Mouse (Mus musculus): ENCODE results near the gene Lhcgr. TPM values are rescaled to one million over a fixed set of nuclear protein-coding genes. Genes with fewer than 3 reads are reported as not detected.

Lhcgr gene
- total RNA-seq, 2 experiments from 2014 or later = not detected

DNA sequence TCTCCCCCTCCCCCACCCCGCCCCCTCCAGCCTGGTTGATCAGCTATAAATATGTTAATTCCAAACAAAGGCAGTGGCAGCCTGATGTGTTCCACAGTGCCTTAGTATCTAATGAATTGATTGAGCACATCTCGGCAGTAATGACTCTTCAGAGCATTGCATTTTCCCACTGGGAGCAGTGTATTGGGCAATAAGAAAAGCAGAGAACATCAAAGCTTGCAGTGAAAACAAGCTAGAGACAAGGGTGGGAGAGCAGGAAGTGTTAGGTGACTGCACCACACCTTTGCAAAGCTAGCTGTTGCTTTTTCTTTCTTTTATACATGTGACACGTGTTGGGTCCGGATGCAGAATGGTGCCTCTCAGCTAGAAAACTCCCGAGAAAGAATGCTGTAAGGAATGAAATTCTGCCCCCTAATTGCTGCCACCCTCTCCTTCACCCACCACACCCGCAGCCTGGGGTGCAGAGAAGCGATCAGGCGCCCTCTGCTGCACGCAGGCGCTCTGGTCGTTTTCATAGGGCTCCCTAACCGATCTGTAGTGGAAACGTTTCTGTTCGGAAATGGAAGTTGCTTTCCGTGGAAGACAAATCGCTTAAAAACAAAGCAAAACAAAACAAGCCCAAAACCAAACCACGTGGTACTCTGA is 38.8 kb downstream of the Lhcgr start:
- DNase-seq = peak; percentile 24
- intact Hi-C loops (cut with DNase I; ENCODE audit: low total_unique reads) = loop anchor here (2.0 kb wide), 1 partner anchor 98 kb away; no protein-coding TSS in a partner anchor

DNA sequence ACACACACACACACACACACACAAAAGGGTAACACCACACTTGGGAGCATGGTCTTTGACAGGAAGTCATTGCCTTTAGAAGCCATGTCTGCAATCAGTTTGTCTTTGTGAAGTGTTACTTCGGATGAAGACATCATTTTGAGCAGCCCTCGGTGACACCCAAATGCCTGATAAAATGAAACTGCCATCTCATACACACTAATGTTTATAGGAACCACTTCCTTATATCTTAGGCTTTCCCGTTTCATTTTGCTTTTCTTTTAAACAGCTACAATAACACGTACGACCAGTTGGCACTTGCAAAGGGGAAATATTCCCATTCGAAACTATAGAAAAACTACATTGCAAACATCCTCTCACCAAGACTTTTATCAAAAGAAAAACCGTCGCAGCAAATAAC is 42.1 kb downstream of the Lhcgr start:
- intact Hi-C loops (cut with DNase I; ENCODE audit: low total_unique reads) = no loop called here
- no peak for DNase-seq

DNA sequence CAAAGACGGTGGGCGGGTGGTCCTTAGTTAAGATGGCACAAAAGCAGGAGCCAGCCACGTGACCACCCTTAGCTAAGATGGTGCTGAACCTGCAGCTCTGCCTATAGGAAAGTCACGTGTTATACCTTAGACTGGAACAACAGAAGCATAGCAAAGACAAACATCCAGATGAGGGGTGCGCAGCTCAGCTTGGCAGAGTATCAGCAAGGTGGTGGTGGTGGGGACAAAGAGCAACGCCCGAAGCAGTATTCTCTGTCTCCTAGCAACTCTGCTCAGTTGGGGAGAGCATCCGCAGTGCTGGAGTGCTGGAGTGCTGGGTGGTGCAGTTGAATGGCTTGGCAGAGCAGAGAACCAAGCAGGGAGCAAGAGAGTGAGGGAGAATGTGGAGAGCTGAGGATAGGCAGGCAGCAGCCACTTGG is 85.5 kb downstream of the Lhcgr start:
- intact Hi-C loops (cut with DNase I; ENCODE audit: low total_unique reads) = no loop called here
- DNase-seq = no peak

DNA sequence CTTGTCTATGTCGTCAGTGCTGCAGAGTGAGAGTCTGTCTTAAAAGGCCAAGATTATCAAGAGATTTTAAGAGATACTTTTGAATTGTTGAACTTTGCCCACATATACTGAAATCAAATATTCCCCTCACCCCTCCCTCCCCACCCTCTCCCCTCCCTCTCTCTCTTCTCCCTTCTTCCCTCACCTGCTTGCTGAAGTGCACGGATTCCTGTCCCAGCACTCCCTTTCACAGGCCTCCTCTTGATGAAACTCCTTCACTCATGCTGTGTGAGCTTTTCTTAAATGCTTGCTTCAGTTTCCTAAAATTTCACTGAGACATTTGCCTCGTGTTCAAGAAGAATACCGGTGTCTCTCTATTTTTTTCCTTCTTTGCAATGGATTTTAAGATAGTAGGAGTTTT is 88.7 kb downstream of the Lhcgr start:
- intact Hi-C loops (cut with DNase I; ENCODE audit: low total_unique reads) = no loop called here

DNA sequence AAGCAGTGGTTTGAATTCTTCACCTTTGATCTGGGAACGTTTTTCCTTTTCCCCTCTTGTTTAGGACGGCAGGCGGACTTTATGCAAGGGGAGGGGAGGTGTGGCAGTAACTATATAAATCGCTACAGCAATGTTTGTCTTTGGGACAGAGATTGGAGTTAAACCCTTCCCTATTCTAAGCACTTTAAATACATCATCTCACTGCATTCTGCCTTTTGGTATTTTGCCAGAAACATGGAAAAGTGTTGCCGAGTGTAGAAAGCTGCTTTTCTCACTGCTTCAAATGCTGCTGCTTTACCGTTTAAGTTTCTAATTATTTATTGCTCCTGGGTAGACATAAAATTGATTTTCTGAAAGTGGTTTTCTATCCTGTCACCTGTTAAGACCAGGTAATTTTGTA is 89.4 kb downstream of the Lhcgr start:
- no peak for DNase-seq
- intact Hi-C loops (cut with DNase I; ENCODE audit: low total_unique reads) = no loop called here

More for the DNA sequence above, 88.7 kb downstream of the Lhcgr start:
- DNase-seq = no peak

DNA sequence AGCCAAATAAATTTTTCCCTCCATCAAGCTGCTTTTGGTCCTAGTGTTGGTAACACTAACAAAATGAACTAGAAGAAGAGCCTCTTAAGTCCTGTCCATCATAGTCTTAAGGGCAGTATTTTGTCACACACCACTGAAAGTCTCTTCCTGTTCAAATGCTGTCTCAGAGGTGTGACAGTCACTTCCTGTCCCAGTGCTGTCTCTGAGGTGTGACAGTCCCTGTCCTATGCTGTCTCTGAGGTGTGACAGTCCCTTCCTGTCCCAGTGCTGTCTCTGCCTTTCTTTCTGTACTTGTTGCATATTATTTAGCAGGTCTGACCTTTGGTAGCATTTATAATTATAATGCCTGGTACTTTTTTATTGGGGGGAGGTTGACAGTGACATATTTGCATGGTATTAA is 90.9 kb downstream of the Lhcgr start:
- intact Hi-C loops (cut with DNase I; ENCODE audit: low total_unique reads) = no loop called here

DNA sequence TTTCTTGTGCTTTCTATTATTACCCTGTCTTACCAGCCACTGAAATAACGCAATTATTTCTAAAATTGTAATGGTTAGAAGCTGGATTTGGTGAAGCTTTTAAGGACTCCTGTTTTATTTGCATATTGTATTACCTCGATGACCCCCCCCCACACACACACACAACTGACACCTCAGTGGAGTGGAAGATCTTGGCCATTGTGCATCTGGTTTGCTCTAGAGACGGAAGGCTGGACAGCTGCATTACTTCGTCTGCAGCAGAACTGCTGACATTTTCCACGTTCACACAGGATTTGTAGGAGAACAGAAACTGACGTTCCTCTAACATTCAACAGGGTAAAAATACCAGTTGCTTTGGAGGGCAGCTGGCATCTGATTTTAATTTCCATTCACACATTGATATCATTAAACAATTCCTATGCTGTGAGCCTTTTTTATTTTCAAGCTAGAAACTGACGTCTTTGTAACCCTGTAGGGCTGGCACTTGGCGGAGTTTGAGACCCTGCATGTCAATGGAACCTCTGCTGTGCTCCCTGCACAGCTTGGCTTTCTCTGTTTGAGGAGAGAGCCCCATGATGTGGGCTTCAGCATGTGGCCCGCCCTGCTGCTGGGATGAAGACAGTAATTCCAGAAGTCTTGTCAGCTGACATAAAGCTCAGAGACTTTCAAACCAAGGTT is 95.0 kb downstream of the Lhcgr start:
- DNase-seq = no peak
- intact Hi-C loops (cut with DNase I; ENCODE audit: low total_unique reads) = no loop called here

More for the DNA sequence above, 90.9 kb downstream of the Lhcgr start:
- no peak for DNase-seq

DNA sequence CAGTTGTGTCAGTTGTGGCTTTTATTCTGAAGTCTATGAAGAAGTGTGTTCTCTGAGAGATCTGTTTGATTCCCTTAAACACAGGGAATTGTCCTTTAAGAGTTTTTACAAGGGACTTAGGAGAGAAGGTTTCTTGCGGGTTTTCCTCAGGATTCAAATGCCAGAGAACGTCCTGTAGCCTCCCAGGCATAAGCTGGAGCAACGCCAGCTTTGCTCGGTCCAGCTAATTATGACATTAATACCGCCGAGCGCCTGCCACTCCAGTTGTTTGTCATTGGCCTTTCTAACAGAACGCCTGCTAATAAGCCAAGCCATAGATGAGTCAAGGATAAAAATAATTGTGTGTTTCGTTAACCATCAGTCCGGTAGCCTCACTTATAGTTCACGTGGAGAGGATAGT is 103.6 kb downstream of the Lhcgr start:
- intact Hi-C loops (cut with DNase I; ENCODE audit: low total_unique reads) = no loop called here
- no peak for DNase-seq

DNA sequence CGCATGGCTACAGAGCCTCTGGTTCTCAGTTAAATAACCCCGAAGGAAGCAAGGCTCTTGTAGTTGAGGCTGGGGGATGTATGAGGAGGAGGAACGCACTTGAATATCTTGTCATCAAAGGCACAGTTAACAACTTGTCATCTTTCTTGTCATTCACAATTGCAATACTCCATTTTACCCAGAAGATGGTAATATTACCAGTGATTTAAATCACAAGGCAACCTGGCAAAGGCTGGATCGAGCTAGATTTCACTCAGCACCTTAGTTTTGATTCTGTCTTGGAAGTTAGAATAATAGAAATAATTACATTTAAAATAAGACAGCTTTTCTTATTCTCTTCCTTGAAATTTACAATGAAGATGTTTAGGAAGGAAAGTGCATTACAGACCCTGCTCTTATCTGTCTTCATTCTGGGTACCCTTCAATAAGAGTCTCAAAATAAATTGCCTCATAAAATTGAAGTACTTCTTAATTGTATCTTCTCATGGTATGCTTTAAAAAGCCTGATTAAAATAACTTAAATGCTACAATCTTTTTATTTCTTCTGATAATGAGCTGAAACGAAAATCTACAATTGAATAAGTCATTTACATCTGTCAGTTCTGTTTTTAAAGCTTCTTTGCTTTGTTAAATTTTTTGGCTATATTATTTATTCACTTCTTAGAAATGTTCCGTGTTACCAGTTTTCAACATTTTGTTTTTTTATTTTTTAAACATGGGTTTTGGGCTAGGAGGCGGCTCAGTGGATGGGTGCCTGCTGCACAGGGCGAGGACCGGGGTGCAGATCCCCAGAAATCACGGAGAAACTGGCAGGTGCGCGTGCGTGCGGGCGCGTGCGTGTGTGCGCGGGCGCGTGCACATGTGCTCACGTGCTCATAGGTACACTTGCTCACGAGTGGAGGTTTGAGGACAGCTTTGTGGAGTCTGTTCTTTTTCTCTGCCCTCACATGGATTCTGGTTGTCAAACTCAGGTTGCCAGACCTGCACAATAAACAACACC is 116.2 kb downstream of the Lhcgr start:
- DNase-seq = no peak
- intact Hi-C loops (cut with DNase I; ENCODE audit: low total_unique reads) = no loop called here

DNA sequence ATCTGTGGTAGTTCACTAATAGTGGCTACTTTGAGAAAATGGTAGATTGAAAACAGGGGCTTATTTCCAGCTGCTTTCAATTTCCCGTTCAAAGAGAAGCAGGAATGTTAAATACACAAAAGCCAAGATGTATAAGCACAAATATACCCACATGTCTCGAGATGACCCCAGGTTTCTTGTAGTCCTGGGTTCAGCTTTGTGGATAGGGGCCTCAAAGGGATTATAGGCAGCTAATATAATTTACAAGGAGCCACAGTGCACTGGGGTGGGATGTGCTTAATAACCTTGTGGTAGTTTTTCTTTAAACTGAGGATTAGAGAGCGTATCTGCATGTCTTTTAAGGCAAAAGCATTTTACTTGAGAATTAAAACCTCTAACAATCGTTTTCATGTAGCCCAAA is 121.0 kb downstream of the Lhcgr start:
- no peak for DNase-seq
- intact Hi-C loops (cut with DNase I; ENCODE audit: low total_unique reads) = no loop called here

DNA sequence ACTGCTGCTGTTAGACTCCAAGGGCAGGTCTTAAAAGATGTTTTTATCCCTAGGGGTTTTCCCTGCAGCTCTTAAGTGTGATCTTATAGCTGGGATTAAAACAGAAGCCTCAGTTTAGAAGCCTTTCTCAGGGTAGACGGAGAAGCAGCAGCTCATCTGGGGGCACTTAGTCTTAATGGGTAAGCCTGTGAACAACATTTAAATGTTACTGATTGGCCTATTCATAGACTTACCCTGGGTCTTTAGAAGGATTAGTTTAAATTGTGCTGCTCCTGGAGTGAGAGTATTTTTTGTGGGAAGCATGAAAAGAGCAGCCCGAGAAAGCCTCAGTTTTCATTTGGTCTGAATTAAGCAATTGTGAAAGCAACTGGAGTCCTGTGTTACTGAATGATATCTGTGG is 121.9 kb downstream of the Lhcgr start:
- no peak for DNase-seq
- intact Hi-C loops (cut with DNase I; ENCODE audit: low total_unique reads) = no loop called here

DNA sequence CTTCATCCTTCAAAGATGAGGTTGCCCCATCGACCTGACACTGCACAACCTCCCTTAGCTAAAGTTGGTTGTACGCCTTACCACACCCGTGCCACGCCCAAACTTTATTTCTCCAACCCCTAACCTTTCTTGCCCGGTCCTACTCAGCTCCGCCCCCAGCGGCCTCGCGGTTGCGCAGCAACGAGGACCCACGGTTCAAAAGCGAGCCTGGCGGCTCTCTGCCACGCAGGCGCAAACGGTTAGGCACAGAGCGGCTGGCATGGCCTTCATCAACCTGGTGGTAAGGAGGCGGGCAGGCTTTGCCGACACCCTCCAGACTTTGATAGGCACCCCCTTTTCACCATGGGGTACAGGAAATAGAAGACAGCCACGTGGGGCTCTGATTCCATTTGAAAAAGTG is 123.3 kb downstream of the Lhcgr start, which contains the start of gene Gtf2a1l:
Gtf2a1l (plus strand) TSS at position 209 of the 400 bp plus-strand sequence.
- intact Hi-C loops (cut with DNase I; ENCODE audit: low total_unique reads) = no loop called here
- DNase-seq = peak; percentile 32

Other genes with a start within 250 kb of the Lhcgr start
- gene Ston1, start 194.3 kb downstream of the Lhcgr start, total RNA-seq (2021) = 10 to 100 TPM; 18.5 to 18.9 TPM
- not detected for gene Gtf2a1l, start 123.3 kb downstream of the Lhcgr start, total RNA-seq (2021)